Mouse (Mus musculus): ENCODE data around the gene Trhr2.

The Trhr2 gene

GRCm38 (mm10) chr8:122311115-122311514 lies 49.4 kb downstream of the Trhr2 start:
- no peak for DNase-seq (ENCODE audit: extremely low read depth, low read depth, low spot score)

- DNase-seq (ENCODE audit: extremely low read depth, low read depth, low spot score): no peak
Measured at GRCm38 (mm10) chr8:122309272-122309671, 51.3 kb downstream of the Trhr2 start.

- DNase-seq (ENCODE audit: extremely low read depth, low read depth, low spot score): no peak
Measured at GRCm38 (mm10) chr8:122307836-122308235, 52.7 kb downstream of the Trhr2 start.

All from fat pad, adult 2 months (tissue).